Mouse (Mus musculus): ENCODE data around the gene Hoxb6.

- no peak for TF ChIP-seq POLR2A (IDR thresholded peaks at IDR 0.05; ENCODE audit: insufficient read length, low read depth)
- TF ChIP-seq CEBPB (IDR thresholded peaks at IDR 0.05; ENCODE audit: insufficient read depth, poor library complexity, severe bottlenecking) = no peak
- no peak for TF ChIP-seq POLR2AphosphoS2 (IDR thresholded peaks at IDR 0.05; ENCODE audit: insufficient read length, low read depth)
Observed at GRCm38 (mm10) chr11:96342576-96342930, 50.3 kb downstream of the Hoxb6 start.
